Mouse (Mus musculus) kidney, postnatal 10 days (tissue): ENCODE results near the gene Ugt1a8.

Experiments used
- DNase-seq: peaks from one replicate; pipeline ENCODE4 v3.0.0; 2021; ENCODE audit warnings: mixed read lengths

Ugt1a8 gene

DNA sequence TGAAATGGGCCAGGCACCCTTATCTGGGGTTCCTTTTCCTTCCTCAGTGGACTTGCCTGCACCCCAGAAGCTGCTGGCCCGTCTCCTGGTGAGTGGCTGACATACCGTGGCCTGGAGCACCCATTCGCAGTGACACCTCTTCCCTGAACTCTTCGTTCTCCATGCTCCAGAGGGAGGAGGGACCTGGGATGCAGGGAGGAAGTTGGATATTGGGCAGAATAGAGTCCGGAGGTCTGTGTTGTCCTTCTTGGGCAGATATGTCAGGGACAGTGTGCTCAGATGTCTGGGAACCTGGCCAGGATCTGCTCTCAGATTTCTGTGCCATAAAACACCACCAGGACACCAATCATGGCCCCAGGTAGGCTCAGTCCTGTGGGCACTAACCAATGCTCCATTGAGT lies 152.5 kb downstream of the Ugt1a8 start:
- DNase-seq, result no peak

DNA sequence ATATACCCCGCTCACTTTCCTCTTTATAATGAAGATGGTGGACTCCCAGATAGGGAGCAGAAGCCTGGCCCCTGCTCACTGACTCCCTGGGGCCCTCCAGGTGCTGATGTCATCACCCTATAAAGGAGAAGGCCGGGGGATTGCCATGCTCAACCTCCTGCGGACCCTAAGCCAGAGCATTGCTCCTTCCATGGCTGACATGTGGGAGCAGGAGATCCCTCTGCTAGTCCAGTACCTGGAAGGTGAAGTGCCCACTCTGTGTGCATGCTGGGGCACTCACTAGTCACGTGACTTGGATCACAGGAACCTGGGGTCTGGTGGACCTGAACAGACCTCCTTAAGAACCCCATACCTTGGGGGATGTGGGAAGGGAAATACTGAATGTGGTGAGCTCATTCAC lies 153.0 kb downstream of the Ugt1a8 start:
- no peak for DNase-seq

DNA sequence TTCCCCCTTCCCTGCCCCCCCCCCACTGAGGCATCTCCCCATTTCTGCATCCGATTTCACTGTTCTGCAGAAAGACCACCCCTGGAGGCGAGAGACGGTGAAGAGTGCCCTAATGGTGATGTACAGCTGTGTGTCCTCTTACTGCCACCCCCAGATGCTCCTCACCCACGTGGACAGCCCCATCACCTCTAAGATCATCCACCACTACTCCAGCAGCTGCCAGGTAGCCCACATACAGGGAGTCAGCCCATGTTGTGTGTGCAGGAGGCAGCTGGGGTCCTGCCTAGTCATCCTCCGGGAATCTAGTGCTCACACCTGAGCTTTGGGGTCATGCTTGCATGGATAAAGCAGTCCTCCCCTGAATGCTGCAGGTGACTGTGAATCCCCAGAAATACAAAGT lies 156.2 kb downstream of the Ugt1a8 start:
- no peak for DNase-seq

DNA sequence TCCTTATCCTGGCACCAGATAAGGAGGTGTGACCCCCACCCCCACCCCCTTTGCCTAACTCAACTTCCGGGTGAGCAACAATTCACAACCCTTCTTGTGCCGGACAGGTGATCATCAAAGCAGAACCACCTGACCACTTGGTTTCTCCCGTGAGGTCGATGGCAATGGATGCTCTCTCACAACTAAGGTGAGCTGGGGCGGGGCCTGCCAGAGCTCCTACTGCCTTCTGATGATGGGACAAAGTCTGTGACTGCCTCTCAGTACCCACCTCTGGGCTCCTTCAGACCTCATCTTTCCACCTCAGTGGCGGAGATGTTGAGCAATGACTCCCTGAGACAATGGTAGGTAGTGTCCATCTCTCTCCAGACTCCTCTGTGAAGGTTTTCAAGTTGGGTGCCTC lies 158.3 kb downstream of the Ugt1a8 start:
- no peak for DNase-seq

DNA sequence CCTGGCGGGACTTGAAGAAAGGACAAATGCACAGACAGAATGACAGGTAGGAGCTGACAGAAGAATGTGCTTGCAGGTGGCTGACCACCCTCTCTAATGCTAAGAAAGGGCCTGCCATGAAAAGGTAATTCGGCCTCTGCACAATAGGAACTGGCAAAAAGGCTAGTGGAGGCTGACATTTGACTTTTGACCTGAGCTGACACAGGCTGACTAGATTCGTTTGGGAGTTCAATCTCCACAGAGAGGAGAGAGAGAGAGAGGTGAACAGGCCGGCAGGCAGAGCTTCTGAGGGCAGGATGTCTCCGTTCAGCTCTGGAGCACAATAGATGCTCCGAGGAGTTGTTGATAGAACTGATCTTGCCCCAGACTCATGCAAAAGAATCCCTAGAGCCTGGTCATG lies 158.8 kb downstream of the Ugt1a8 start:
- DNase-seq, result no peak

DNA sequence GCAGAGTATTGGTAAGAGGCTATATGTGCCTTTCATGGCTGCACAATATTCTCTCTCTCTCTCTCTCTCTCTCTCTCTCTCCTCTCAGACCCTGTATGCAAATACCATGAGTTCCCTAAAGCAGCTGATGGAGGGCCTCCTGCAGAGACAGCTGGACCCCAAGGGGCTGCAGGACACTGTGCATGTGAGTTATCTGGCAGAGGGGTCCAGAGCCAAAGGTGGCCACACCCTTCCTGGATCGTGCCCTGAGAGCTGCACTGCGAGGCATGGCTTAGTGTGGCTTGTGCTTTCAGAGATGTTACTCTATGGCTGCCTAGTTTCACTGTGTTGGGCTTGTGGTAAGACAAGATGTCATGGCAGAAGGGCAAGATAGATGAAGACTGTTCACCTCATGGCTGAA lies 160.0 kb downstream of the Ugt1a8 start:
- DNase-seq, result no peak

DNA sequence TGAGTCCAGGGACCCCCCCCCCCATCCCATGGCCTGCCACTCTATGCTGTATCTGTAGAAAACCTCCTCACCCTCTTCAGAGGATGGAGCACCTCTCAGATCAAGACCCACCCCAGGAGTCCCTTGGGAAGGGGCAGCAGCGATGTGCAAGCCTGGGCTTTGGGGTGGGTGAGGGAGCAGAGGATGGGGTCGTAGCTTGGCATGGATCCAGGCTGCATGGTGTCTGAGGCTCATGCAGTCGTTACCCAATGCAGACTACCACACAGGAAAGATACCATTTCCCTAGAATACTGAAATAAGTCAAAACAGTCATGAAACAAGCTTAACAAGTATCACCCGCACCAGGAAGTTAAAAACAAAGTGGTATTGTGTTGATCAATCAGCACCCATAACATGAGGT lies 161.0 kb downstream of the Ugt1a8 start:
- peak; percentile 38 for DNase-seq

DNA sequence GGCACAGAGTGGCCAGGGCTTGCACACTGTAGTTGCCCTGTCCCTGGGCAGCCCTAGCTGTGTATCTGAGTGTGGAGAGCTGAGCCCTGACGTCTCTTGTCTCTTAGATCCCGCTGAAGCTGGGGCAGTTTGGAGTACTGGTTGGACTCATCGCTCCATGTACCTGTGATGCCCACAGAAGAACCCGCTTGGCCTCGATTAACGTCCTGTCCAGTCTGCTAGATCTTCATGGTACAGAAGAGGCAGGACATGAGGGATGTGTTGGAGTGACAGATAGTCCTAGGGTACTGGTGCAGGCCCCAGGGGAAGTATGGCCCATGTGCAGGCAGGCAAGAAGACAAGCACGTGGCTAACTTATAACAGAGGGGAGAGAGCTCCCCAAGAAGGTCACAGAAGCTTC lies 162.0 kb downstream of the Ugt1a8 start:
- no peak for DNase-seq

DNA sequence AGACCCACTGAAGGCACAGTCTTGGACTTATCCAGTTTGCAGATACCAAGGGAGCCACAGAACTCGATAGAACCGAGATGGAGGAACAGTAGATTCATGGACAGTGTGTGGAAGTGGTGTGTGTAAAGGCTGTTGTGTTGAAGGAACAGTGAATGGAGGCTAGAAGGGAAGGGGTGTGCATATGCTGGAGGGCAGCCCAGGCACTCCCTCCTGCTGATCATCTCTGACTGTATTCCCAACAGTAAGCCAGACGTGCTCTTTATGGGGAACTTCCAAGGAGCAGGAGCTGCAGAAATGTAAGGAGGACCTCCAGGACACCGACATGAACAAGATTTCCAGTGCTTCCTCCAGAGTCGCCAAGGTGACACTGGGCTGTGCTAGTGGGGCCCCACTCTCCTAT lies 162.4 kb downstream of the Ugt1a8 start:
- DNase-seq, result no peak

DNA sequence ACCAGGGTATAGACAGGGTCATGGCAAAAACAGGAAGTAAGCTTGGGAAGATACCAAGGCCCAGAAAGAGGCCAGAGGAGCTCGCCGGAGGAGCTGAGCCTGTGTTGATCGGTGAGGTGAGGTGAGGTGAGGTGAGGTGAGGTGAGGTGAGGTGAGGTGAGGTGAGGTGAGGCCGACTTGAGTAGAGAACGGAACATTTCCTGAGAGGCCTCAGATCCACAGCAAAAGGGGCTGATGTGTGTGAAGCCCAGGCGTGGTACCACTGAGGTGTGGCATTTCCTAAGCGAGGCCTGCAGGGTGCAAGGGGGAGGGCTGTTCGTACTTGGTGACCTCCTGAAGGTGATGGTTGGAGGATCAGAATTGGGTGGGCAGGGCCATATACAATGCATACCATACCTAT lies 165.5 kb downstream of the Ugt1a8 start:
- no peak for DNase-seq

DNA sequence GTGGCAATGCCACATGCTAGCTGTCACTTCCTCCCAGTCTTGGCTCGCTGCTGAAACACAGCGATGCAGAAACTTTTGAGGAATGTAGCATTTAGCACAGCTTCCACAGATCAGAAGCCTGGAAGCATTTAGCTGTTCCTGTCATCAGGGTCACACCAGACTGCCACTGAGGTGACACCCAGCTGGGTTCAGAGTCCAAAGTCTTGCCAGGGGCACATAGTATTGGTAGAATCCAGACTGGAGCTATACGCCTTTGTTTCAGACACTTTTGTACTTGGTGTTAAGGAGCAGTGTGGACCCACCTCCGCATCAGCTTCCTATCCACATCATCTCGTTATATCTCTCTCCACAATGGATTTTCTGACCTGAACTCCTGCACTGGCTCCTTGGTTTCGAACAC lies 165.9 kb downstream of the Ugt1a8 start:
- peak; percentile 38 for DNase-seq

DNA sequence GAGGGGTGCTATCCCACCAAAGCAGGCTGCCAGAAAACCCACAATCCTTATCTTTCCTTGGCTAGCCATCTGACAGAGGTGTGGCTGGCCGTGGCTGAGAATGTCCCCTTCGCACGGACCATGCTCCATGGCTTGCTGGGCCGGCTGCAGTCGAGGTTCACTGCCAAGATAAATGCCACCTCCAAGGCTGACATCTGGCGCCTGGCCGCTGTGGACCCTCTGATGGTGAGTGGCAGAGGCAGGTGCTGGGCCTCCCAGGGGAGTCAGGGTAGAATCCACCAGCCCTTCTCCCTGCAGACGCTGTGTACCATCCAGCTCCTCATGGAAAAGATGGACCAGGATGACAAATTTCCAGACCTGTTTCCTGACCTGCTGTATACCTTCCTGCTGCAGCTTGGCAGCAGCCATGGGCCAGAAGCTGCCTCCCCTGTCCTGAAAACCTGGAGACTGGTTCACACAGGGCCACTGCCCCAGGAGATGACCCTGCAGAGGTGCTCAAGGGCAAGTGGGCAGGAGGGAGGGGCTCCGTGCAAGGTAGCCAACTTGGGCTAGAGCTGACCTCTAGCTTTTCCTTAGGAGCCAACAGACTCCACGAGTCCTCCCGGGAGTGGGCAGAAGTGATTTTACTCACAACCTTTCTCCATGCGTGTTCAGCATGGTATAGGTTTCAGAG lies 167.3 kb downstream of the Ugt1a8 start:
- DNase-seq, result peak; percentile 49

DNA sequence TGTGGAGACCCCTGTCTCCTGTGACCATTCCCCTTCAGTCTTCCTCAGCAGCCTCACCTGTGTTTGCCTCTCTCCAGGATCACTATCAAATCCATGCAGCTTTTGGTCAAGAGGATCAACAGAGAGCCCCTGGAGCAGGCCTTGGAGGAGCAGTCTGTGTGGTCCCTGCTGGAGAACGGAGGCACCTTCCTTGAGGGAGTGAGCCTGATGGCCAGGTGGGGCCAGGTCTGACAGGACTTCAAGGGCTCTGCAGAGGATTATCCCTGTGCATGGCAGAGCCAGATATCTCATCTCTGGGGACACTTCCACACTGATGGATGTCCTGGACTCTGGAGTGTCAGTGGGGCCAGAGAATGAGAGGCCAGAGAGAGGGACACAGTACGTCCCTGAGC lies 167.8 kb downstream of the Ugt1a8 start:
- no peak for DNase-seq

DNA sequence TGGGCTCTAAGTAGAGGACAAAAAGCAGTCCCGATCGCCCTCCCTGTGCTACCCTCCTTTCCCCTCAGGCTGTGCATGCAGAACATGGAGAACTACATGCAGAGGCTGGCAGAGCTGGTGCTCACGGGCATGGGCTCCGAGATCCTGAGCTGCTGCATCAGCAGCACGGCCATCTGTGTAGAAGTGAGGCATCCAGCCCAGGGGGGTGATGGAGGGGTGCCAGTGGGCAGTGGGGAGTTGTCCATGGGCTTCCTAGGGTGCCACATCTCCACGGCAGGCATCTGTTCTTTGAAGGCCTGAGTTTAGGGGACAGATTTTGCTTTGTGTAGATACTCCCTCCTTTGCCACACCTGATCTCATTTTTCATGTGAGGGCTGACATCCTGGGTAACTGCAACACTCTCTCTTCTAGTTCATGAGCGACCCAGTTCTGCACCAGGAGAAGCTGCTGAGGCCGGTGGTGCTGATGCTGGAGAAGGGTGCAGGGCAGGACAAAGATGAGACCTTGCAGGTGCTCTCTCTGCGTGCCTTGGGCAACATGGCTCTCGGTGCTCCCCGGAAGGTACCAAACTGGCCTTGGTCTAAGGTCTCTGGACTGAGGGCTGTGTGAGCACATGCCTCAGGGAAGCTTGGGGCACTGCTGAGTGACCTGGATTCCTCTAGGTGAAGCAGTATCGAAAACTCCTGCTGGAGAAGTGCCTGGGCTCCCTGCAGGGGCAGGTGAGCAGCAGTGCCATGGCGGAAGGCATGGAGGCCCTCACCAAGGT lies 168.6 kb downstream of the Ugt1a8 start:
- DNase-seq, result peak; percentile 42

DNA sequence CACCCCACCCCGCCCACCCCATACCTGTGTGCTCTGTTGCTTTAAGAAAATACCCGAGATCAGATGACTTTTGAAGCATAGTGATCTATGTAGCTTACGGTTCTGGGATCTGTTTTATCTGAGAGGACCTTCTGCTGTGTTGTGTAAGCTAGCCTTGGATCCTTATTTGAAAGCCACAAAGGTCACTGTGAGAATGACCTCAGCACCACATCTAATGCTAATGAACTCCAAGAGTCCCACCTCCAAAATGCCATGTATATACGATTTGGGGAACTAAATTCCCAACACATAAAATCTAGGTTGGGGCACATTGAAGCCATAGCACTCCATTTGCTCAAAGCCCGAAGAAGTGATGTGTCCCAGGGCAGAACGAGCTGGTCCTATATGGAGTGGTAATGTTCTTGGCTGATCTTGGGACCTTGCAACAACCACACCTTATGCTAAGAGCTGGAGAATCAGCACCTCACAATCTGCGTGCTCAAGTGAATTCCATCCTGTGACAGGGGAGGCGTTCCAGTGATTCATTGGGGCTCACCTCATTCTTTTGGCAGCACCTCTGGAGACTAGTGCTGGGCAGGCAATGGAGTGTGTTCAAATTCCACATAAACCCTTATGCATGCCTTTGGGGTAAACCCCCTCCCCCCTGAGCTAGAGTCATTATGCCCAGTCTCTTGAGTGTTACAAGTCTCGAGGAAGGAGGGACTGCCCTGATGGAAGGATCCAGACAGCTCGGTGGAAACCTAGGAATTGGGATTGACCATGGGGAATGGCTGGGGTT lies 169.5 kb downstream of the Ugt1a8 start:
- DNase-seq, result no peak

DNA sequence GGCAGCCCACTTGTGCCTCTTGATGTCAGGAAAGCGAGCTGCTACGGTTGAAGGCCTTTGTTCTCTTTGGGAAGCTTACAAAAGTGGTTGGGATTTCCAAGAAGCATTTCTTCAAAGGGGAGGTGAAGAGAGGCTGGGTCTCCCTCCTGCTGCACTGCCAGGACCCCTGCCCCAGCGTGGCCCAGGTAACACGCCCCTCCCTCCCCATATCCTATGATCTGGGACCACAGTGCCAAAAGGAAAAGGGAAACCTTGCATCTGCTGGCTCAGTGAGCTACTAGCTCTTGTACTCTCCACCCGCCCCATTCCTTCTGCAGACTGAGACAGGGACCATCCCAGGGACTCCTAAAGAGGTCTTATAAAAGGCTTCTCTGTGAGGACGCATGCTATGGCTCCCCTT lies 170.1 kb downstream of the Ugt1a8 start:
- no peak for DNase-seq

DNA sequence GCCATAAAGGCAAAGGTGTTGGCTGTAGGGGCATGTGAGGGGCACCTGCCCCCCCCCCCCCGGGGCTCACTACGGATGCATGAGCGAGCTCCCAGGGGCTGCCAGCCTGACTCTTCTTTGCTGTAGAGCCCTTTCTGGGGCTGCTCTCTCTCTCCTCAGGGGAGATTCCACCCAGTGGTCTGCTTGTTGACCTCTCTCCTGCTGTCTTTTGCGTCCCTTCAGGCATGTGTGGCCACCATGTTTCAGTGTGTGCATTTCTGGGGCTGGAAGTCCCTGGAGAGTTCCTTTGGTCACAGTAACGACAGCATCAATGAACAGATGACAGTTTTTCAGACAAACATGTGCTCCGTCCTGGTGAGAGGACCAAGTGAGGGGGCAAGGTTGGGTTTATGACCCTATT lies 170.7 kb downstream of the Ugt1a8 start:
- DNase-seq, result peak; percentile 32

DNA sequence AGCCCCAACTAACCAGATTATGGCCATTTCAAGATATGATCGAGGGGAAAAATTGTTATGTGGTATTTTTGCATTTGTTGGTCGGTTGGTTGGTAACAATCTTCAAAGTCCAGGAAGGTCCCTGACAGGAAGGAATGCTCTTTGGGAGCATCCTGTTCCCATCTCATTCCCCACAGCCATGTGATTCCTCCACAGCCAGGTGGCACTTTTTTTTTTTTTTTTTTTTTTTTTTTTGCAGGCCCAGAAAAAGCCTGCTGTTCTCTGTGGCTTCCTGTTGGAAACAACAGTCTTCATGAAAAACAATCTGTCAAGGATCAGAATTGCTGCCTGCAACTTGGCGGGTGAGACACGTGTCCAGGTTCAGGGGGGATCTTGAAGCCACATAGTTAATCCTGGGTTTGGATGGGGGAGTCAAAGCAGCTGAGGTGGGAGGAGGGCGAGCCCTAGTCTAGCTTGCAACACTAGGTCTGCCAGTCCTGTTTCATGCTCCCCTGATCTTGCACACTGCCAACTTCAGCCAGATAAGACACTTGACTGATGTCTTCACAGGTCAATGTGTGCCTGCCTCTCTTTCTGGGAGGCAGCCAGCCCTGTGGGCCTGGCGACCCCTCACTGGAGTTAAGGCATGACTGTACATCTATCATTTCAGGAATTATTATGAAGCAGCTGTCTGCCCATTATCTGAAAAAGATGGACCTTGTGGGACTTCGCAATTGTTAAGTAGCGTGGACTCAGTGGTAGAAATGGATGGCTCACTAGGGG lies 171.4 kb downstream of the Ugt1a8 start:
- peak; percentile 62 for DNase-seq

DNA sequence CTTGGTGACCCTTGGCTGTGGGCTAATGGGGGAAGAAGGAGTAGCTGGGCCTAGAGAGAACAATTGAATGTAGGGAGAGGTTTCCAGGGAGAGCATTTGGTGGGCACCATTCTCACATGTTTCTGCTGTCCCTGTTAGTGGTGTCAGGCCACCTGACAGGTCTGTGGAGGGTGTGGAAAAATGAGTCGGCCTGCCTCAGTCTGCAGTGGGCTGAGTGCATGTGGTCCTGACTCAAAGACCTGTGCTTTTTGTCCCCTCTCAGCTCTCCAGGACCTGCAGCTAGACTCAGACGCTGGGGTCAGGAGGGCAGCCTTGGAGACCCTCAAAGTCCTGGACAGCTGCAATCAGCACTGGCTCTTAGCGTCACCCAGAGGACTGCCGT lies 172.0 kb downstream of the Ugt1a8 start:
- DNase-seq, result peak; percentile 49

DNA sequence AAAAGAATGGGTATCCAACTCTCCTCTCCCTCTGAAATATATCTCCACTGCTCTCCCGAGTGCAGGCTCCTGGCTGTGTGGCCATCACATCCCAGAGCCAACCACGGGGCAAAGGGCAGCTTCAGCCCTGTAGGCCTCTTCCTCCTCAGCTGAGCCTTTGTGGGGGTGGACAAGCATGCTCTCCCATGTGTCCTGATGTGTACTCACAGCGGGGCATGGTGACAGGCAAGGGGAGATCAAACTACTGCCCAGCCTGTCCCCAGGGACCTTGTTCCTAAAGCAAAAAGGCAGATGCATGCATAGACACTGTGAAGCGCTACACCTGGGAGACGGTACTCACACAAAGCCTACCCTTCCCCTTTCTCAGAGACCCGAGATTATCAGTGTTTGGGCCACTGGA lies 172.5 kb downstream of the Ugt1a8 start:
- peak; percentile 84 for DNase-seq

DNA sequence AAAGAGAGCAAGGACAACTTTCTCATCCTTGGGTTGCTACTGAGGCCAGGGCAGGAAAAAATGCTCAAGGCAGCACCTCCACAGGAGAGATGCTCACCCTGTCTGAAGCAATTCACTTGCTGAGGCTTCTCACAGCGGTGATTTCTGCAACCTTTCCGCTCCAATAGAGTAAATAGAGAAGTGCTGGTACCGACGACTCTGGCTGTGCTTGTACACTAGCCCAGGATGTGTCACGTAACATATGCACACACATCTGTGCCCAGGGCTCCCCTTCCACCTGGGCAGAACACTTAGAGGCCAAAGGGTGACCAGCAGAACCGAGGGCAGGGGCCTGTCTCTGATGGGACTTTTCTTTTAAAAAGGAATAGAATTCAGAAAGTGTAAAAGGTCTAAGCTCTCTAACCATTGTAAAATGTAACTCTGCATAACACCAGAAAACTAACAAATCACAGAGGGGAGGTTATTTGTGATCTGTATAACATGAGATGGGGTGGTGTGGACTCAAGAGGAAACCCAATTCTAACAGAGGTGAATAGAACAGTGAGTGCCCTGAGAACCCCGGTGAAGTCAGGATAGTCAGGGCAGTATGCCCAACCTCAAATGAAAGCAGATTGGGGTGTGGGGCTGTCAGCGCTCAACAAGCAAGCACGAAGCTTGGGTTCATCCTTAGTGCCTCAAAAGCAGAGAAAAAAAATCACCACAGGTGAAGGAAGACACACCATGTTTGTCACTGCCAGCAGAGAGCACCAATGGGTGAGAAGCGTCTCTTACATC lies 173.2 kb downstream of the Ugt1a8 start:
- no peak for DNase-seq

DNA sequence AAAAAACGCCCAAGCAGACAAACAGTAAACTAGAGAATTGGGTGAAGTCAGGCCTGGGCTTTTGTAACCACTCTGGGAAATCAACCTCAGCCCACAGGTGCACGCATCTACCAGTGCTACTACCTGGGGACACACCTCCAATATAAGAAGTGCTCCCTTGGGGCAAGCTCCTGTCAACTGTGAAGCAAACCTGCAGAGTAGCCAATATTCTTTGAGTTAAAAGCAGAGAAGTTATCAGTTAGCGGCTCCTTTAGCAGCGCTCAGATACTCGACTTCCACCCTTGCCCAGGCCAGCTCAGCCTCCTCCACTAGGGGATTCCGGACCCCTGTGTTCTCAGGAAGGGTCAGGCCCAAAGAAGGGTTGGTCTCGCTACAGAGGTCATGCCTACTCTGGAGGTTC lies 174.1 kb downstream of the Ugt1a8 start:
- DNase-seq, result no peak
